Mouse (Mus musculus): ENCODE data around the gene Rasa4.
"Not testable (repeated sequence)": the region's sequence is repeated elsewhere in the genome, so short reads cannot be mapped to it uniquely, and the experiment has no call there.

Gene Rasa4

DNA sequence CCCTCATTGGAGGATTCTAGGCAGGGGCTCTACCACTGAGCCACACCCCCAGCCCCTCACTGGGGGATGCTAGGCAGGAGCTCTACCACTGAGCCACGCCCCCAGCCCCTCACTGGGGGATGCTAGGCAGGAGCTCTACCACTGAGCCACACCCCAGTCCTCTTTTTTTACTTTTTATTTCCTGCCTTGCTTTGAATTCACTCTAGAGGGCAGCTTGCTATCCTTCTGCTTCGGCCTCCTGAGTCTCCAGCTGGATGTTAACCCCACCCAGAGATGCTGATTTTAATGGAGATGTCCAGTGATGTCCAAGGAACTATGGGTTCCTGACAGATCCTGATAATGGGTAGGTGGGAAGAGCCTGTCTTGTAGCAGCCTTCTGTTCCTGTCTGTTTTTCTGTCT is 14.3 kb upstream of the Rasa4 start:
- DNase-seq = no peak

DNA sequence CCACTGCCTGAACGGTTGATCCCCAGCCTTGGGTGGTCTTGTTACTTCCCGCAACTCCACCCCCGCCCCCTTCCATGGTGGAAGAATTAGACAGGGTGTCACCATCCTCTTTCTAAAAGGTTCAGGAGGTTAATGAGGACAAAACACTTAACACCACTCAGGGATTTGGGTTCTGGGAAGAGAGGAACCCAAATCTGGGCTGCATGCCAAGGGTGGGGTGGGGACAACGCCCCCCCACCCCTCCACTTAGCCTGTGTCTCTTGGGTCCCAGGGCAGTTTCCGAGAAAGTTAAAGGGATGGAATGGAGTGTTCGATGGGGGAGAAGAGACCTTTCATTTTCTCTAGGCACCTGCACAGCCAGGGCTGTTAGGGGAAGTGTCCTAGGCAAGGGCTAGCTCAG is 10.7 kb upstream of the Rasa4 start:
- DNase-seq = no peak

DNA sequence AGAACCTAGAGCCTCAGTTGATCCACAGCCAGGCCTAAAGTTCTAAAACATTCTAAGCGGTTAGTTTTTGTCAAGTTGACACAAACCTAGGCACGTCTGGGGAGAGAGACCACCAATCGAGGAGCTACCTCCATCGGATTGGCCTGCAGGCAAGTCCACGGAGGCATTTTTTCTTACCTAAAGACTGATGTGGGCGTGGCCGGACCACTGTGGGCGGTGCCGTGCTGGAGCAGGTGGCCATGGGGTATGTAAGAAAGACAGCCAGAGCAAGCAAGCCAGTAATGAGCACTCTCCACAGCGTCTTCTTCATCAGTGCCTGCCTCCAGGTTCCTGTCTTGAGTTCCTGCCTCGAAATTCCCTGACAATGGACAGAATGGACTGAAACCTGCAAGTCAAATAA is 10.2 kb upstream of the Rasa4 start:
- no peak for DNase-seq

DNA sequence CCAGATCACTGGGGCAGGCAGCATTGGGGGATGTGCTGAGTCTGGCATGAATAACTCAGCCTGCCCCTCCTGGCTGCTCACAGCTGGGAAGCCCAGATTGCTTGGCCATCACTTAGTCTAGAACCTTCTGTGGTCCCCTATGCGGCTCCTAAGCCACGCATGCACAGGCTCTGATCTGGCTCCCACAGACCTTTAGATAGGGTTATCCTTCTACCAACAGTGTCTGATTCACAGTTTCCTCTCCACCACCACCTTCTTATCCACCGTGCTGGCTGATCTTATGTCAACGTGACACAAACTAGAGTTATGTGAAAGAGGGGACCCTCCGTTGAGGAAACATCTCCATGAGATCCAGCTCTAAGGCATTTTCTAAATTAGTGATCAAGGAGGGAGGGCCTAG is 8.6 kb upstream of the Rasa4 start:
- DNase-seq = no peak

DNA sequence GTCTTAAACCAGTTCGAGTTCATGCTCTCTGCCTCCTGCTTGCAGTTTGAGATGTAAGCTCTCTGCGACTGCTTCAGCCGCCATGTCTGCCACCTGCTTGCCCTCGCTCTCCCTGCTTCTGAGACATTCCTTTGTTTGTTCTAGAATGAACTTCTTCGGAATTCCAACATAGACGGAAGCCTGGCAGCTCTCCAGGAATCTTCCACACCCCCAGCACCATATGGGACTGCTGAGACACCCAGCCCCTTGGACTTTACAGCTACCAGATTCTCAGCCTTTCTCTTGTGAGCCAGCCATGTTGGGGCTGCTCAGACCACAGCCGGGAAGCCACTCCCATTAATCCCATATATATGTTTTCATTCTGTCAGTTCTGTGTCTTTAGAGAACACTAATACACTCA is 7.4 kb upstream of the Rasa4 start:
- DNase-seq = no peak

DNA sequence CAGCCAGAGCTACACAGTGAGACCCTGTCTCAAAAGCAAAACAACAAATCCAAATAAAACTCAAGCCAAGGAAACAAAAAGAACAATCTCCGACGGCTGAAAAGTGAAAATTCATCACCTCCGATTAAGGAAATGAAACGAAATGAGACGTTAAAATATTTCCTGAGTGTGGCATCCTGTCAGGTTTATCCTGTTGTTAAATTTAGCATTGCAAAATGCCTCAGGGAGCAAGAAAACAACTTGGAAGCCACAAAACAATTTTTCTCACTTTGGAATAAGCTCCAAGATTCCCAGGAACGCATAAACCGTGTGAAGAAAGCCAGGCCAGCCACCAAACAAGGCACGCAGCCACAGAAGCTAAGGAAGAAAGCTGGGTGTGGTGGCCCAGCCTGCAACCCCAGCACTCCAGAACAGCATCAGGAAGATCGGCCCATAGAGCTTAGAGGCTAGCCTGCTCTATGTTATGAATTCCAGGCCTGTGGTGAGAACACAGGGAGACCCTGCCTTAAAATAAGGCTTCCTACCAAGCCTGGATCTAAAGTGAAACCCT is 6.6 kb upstream of the Rasa4 start:
- DNase-seq = no peak

DNA sequence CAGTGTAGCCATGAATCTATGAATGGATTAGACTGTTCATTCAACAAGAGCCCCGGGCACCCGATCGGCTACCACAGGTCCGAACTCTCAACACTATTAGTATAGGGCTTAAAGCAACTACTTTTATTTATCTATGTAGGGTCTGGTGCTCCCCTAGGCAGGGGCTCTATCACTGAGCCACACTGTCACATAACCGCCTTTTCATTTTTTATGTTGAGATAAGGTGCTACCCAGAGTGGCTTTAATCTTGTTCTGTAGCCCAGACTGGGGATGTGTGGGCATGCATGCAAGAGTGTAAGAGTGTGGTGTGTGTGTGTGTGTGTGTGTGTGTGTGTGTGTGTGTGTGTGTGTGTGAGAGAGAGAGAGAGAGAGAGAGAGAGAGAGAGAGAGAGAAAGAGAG is 5.6 kb upstream of the Rasa4 start:
- no peak for DNase-seq

DNA sequence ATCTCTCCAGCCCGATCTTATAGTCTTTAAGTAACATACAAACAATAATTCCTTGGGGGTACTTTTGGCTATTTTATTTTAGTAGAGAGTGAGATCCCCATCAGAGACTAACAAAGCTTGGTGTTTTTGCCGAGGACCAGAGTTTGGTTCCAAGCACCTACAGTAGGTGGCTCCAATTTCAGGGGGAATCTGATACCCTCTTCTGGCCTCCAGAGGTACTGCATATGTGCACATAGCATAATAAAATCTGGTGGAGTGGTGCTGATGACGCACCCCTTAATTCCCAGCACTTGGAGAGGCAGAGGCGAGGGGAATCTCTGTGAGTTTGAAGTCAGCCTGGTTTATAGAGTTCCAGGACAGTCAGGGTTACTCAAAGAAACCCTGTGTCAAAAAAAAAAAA is 1.4 kb upstream of the Rasa4 start:
- DNase-seq = no peak

DNA sequence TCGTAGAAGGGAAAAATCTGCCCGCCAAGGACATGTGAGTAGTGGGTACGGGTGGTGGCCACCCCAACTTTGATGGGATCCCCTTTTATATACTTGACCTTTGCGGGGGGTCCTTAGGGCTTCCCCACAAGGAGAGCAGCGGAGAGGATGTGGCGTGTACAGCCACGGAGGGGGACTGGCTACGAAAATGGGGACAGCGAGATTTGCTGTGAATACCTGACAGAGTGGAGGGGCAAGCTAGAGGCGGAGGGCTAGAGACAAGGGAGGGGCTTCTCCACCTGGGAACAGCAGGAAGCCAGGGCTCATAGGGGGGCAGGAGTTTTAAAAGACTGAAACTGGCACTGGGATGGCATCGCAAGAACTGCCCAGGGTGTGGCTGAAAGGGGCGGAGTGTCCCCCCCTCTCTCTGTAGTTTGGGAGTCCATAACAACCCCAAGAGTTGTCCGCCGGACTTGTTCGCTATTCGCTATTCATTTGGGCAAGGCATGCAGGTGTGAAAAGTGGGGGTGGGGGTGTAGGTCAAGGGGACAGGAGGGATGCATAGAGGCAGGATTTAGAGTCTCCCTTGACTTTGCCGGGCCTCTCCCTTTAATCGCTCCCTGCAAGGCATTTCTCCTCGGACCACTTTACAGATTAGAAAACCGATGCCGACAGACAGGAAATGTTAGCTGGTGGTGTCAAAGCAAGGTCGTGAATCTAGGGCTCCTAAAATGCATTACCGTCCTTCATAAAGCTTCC is 597 bp downstream of the Rasa4 start:
- DNase-seq = peak; percentile 31

DNA sequence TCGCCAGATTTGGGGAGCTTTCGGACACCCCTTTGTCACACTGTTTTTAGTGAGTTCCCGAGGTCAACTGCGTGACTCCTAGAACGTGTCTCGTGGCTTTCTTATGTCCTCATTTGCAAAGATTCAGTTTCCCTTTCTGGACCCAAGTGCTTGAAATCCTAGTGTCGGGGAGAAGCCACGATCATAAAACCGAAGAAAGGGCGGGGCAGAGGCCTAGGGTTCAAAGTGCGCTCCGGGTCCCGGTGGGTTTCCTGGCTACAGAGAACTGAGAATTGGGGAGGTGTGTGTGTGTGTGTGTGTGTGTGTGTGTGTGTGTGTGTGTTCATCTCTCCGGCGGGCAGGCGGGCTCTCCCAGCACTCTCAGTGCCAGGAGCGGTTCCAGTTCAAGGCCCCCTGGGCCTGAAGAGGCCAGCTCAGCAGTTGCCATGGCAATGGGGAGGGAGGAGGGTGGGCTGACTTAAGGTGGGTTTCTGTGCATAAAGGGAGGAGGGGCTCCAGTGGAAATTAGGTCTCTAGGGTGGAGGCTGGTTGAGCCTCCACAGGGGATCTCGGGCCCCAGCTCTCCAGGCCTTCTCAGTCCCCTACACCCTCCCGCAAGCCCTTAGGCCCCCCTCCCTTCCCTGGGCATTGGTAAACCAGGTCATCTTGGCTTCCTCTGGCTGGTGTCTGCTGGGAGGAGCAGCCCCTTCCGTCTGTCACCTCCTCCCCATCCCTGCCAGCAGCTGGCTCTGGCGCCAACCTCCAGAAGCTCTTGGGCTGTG is 1.4 kb downstream of the Rasa4 start:
- peak; percentile 9 for DNase-seq

DNA sequence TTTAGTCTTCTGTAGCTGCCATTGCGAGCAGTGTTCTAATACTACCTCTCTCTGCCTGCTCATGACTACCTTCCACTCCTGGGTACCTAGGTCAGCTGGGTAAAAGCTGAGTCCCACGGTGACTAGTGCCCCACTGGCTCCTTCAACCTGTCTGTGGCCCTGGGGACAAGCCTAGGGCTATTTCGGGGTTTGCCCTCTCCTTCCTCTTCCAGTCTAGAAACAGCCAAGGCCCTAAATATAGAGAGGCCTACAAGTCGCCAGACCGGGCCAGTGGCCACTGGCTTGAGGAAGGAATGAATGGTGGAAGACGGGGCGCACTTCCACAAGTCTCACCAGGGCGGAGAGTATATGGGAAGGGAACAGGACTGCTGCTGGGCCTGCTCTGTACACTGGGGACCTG is 2.6 kb downstream of the Rasa4 start:
- DNase-seq = no peak

DNA sequence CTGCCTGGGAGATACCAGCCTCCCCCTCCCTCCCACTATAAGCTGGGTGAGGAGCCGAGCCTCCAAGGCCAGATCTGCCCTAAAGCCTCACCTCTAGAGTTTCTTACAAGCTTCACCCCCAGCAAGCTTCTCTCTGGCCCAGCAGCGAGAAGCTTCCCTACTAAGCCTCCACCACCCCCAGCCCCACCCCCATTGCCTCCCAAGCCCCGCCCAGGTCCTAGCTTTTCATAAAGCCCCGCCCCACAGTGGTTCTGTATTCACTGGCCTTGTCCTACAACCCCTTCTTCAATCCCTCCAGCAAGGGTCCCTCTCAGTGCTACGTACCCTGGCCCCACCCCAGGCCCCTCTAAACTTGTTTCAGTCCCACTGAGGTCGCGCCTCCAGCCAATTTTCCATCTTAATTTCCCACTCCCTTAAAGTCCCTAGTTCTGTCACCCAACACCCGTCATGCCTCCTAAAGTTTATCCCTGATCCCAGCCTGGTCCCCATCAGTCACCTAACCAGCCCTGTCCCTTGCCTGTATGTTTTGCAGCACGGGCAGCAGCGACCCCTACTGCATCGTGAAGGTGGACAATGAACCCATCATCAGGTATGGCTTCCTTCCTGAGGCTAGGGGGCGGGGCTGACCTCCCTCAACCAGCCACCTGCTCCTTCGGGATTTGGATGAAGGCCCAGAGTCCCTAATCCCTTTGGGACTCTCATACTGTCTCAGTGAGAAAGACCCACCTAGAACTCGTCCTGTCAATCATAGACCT is 5.3 kb downstream of the Rasa4 start:
- DNase-seq = no peak

DNA sequence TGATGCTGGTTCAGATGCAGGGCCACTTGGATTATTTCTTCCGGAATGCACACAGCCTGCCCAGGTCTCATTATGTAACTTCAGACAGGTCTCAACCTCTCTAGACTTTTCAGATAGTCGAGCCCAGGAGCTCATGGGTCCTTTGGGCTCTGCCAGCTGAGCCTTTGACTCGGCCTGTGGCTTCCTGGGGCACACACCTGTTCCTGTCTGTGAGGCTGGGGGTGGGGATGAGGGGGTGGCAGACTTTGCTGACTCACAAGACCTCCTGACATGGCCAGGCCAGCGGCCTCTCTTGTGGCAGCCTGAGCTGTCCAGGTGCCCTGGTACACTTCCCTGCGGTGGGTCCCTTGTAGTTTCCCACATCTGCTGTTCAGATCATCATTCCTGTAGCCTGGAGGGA is 8.2 kb downstream of the Rasa4 start:
- no peak for DNase-seq

DNA sequence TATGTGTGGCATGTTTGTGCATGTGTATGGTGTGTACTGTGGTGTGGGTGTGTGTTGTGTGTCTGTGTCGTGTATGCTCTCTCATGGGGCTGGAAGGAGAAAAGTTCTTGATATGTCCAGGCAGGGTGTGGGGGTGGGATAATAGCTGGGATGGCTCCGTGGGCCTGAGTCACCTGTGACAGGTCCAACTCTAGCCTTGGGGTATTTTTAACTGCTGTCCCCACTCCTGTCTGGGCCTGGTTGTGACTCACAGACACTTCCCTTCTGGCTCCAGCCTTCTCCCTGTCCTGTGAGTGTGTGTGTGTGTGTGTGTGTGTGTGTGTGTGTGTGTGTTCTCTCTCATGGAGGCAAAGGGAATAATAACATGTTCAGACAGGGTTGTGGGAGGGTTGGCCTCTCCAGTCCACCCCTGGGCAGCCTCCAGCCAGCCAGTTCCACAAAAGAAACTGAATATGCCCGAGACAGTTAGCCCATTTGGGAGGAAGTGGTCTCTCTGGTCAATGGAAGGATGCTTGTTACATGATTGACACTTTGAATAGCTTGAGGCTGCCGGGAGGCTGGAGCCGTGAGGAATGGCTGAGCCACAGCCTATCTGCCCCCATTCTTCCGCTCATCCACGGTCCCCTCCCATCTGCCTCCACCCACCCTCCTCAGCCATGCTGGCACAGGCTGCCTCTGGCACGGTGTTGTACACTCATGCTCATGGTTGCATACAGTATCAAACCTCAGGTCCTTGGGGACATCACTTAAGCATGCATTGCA is 10.7 kb downstream of the Rasa4 start:
- no peak for DNase-seq

DNA sequence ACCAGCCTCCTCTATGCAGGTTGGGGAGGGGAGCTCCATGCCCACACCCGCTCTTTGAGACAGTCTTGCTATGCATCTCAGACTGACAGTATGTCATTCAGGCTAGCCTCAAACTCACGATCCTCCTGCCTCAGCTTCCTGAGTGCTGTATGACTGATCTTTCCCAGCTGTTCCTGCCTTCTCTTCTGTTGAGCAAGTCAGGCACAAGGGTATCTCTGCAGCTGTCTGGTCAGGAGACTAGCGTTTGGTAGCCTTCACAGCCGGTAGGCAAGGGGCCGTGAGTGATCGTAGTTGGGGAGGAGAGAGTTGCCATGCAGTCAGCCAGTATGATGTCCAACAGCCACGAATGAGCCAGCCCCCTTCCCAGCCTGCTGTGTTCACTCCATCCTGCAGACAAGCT is 11.4 kb downstream of the Rasa4 start:
- DNase-seq = no peak

DNA sequence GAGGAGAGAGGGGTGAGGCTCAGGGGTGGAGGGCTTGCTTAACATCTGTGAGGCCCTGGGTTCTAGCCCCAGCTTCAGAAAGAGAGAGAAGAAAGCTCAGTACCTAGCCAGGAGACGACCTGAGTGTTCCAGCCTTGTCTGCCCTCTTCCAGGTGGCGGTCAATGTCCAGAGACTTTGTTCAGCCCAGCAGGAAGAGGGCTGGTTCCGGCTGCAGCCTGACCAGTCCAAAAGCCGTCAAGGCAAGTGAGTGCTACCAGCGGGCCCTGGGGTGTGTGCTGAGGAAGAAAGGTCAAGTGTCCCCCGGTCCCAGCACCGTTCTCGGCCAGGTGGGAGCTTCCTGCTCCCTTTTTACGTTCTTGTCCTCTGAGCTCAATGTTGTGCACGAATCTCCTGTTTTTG is 14.8 kb downstream of the Rasa4 start:
- no peak for DNase-seq

DNA sequence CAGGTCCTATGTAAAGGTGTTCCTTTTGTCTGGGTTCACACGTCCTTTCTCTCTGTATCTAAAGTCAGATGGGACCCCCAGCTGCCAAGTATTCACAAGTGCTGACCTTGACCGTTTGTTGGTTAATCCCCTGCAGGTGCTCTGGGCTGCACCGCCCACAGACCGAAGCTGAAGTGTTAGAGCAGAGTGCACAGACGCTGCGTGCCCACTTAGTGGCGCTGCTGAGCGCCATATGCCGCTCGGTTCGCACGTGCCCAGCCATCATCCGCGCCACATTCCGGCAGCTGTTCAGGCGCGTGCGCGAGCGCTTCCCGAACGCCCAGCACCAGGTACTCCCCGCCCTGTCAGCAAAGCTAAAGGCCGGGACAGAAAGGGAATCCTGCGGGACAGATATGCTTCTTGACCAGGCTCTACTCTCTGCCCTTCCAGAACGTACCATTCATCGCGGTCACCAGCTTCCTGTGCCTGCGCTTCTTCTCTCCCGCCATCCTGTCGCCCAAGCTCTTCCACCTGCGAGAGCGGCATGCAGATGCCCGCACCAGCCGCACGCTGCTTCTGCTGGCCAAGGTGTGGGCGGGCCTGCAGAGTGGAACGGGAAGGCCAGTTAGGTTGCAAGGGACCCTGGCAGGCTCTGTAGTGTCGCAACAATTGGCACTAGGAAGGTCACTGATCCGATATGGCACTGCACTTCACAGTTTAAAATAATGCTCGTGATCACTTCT is 18.5 kb downstream of the Rasa4 start:
- peak; percentile 79 for DNase-seq

DNA sequence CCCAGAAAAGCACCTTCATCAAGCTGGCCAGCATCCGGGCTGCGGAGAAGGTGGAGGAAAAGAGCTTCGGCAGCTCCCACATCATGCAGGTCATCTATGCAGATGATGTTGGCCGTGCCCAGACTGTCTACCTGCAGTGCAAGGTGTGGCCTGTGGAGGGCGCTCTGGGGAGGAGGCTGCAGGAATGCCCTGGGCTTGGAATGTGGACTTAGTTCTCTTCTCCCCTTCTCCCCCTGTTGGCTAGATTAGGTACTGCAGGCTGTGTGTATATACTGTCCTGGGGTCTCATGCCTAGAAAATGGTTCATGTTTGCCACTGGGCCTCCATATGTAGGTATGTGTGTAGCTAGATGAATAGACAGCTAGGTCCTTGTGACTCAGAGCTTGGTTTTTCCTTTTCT is 20.8 kb downstream of the Rasa4 start:
- DNase-seq = no peak

DNA sequence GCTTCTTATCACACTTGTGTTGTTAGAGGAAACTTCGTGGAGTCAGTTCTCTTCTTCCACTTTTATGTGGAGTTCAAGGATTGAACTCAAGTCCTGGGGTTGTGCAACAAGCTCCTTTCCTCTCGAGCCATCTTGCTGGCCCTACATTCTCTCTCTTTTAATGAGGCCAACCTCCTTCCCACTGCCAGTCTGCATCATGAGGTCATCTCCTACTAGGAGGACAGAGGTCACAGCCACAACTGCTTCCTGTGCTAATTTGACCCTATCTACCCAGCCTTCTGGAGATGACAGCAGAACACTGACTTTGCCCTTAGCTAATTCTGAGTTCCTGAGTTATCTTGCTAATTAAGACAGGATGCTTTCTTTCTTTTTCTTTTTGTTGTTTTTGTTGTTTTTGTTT is 24.8 kb downstream of the Rasa4 start:
- DNase-seq = no peak

DNA sequence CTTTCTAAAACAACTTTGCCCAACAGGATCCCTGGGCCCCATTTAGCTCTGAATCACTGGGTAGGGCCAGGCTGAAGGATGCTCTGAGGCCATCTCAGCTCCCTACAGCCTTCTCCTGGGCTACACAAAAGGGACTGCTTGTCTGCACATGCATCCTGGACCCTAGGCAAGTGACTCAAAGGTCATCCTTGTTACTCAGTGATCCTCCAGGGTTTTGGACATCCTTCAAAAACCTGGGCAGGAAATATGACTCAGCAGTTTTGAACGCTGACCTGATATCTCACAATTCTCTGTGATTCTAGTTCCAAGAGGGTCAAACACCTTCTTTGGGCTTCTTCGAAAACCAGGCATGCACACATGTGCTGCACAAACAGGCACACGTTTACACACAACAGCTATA is 25.3 kb downstream of the Rasa4 start:
- DNase-seq = no peak

DNA sequence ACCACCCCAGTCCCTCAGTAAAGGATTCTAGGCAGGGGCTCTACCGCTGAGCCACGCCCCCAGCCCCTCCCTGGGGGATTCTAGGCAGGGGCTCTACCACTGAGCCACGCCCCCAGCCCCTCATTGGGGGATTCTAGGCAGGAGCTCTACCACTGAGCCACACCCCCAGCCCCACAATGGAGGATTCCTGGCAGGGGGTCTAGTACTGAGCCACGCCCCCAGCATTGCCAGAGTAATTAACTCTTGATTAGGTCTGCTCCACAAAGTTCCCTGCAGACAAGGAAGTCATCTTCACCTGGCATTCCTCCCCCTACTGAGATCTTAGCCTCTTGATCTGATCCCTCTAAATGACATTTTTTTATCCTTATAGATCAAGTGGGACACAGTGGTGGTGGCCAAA is 29.8 kb downstream of the Rasa4 start:
- DNase-seq = not testable (repeated sequence)

Measured in lung, postnatal 36 days (tissue).